Mouse (Mus musculus): ENCODE measurements around the gene Nek8.
"Not testable (repeated sequence)": the region's sequence is repeated elsewhere in the genome, so short reads cannot be mapped to it uniquely, and the experiment has no call there.

Nek8 gene

GRCm38 (mm10) chr11:78176402-78176862 lies at the start of gene Nek8, which contains the start of gene Tlcd1:
Gene Nek8 (minus strand): TSS chr11:78176675.
Gene Tlcd1 (plus strand): TSS chr11:78176711.
- peak; percentile 79 for DNase-seq

GRCm38 (mm10) chr11:78223586-78223985 lies 47.1 kb upstream of the Nek8 start:
- DNase-seq, result no peak

- peak; percentile 20 for DNase-seq
These were observed 39.3 kb upstream of the Nek8 start for GRCm38 (mm10) chr11:78215709-78216317.

- no peak for DNase-seq
These were observed 36.8 kb upstream of the Nek8 start for GRCm38 (mm10) chr11:78213086-78213817.

- DNase-seq, result no peak
These were observed 35.0 kb upstream of the Nek8 start for GRCm38 (mm10) chr11:78211513-78211912.

- DNase-seq, result no peak
These were observed 34.1 kb upstream of the Nek8 start for GRCm38 (mm10) chr11:78210615-78211014.

- DNase-seq, result no peak
These were observed 33.4 kb upstream of the Nek8 start for GRCm38 (mm10) chr11:78209886-78210285.

- DNase-seq, result no peak
These were observed 30.7 kb upstream of the Nek8 start for GRCm38 (mm10) chr11:78207190-78207589.

- DNase-seq, result no peak
These were observed 29.1 kb upstream of the Nek8 start for GRCm38 (mm10) chr11:78205361-78206206.

GRCm38 (mm10) chr11:78204287-78204686 lies 27.8 kb upstream of the Nek8 start:
- DNase-seq, result no peak

GRCm38 (mm10) chr11:78202372-78202771 lies 25.9 kb upstream of the Nek8 start:
- DNase-seq, result no peak

GRCm38 (mm10) chr11:78195101-78195863 lies 18.8 kb upstream of the Nek8 start:
- DNase-seq, result no peak

- no peak for DNase-seq
These were observed 18.1 kb upstream of the Nek8 start for GRCm38 (mm10) chr11:78194411-78195100.

GRCm38 (mm10) chr11:78193113-78193512 lies 16.6 kb upstream of the Nek8 start, which contains the start of gene Proca1:
Gene Proca1 (plus strand): TSS chr11:78193392.
- DNase-seq, result no peak

- DNase-seq, result no peak
These were observed 13.6 kb upstream of the Nek8 start for GRCm38 (mm10) chr11:78190041-78190440.

GRCm38 (mm10) chr11:78189234-78190040 lies 13.0 kb upstream of the Nek8 start:
- no peak for DNase-seq

GRCm38 (mm10) chr11:78188331-78189233 lies 12.1 kb upstream of the Nek8 start, which contains the start of gene Rab34:
Gene Rab34 (plus strand): TSS chr11:78188430.
- DNase-seq, result no peak

- DNase-seq, result not testable (repeated sequence)
These were observed 8.2 kb upstream of the Nek8 start for GRCm38 (mm10) chr11:78184702-78185101.

GRCm38 (mm10) chr11:78183884-78184514 lies 7.5 kb upstream of the Nek8 start:
- no peak for DNase-seq

Measured in cerebellum, adult 11-12 months (tissue).